Mouse (Mus musculus) central nervous system, embryonic 14 days (tissue): ENCODE data around the gene BC025446. TPM values are rescaled to one million over a fixed set of nuclear protein-coding genes. Genes with fewer than 3 reads are reported as not detected.

Experiments used
- polyA plus RNA-seq: library from polyadenylated mRNA; depleted of rRNA; stranded (reverse); fragments of >200 nt; gene quantifications from 2 replicates; pipeline ENCODE4 v1.2.3, GENCODE M21; 2012; rRNA removed

BC025446 gene
- 0.05 TPM in 1 of 2 replicates, not detected in the other for polyA plus RNA-seq

DNA sequence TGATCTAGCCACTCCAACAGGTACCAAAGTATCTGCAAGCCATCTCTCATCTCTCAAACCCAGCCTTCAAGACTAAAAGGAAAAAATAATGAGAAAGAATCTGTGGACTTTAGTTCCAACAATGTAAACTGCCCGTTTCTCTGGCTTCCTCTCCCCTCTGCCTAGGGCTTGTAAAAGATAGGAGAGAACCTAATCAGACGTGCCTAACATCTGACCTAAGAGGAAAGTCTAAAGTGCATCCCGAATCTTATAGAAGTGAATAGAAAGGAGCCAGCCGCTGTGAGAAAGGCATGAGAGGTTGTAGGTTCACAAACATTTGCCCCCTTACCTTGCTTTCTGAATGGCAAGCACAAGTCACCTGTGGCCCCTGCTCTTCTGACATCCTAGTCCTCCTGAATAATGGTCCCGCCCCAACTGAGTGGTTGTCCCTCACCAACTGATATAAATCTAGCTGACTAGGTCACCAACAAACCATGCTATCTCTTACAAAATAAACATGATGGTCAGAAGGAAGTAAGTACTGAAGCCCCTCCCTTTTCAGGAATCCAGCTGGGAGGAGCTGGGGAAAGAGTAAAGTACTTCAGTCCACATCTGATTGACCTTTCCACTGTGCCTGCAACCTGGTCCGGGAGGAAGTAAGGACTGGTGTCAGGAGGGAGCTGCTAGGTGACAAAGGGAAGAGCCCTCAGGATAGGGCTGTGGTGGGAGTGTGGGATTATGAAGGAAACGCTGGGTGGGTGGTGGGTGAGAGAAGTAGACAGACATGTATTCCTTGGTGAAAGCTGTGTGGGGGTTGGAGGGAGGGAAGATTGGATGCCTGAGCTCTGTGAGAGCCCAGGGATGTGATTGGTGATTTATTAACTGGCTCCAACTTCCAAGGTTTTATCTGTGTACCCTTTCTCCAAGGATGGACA, at the start of gene BC025446:
Gene BC025446, plus strand, starts transcription at position 599 of the 914 bp plus-strand sequence.

DNA sequence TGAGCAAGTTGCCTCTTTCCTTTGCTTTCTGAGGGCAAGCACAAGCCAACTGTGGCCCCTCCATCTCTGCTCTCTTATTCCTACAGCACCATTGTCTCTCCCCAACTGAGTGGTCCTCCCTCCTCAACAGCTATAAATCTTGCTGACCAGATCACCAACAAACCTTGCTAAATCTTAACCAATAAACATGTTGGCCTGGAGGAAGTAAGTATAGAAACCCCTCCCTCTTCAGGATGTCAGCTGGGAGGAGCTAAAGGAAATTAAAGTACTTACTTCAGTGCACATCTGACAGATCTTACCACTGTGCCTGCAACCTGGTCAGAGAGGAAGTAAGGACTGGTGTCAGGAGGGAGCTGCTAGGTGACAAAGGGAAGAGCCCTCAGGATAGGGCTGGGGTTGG, 51.9 kb downstream of the BC025446 start, which contains the start of gene Ly6f:
Gene Ly6f, plus strand, starts transcription at position 301 of the 400 bp plus-strand sequence.

Other genes starting within 250 kb of the BC025446 start
- gene Ly6i, start 232.9 kb upstream of the BC025446 start, polyA plus RNA-seq = not detected in 2 replicates
- 1.0 and 1.7 TPM in 2 replicates for gene Ly6a, start 218.3 kb upstream of the BC025446 start, polyA plus RNA-seq
- 2.6 and 2.7 TPM in 2 replicates for gene Ly6c1, start 167.5 kb upstream of the BC025446 start, polyA plus RNA-seq
- 0.76 and 1.6 TPM in 2 replicates for gene Ly6c2, start 104.4 kb upstream of the BC025446 start, polyA plus RNA-seq
- not detected in 2 replicates for gene Ly6g, start 61.1 kb upstream of the BC025446 start, polyA plus RNA-seq
- gene Ly6f, start 52.0 kb downstream of the BC025446 start, polyA plus RNA-seq = not detected in 2 replicates